Mouse (Mus musculus) brain, adult 10 weeks (tissue): ENCODE results near the gene Zfp322a. TPM values are rescaled to one million over a fixed set of nuclear protein-coding genes. Genes with fewer than 3 reads are reported as not detected.

Experiments used
- polyA plus RNA-seq: library from polyadenylated mRNA; stranded (reverse); fragments of 350-450 nt; fragmentation: Illumina TruSeq; extraction: RNeasy Lipid Tissue Mini Kit (QIAGEN cat#74804); gene quantifications from one replicate; pipeline ENCODE4 v1.2.3, GENCODE M21; 2015; ENCODE audit warnings: low read depth, low replicate concordance

The Zfp322a gene
- polyA plus RNA-seq = 30.7 TPM

GRCm38 (mm10) chr13:23368583-23369420 lies at the start of gene Zfp322a:
Gene Zfp322a (minus strand): TSS chr13:23369208.

Other genes starting within 250 kb of the Zfp322a start
- not detected for gene Vmn1r218, start 236.1 kb downstream of the Zfp322a start, polyA plus RNA-seq
- not detected for gene Vmn1r219, start 209.9 kb downstream of the Zfp322a start, polyA plus RNA-seq
- not detected for gene Vmn1r220, start 181.2 kb downstream of the Zfp322a start, polyA plus RNA-seq
- gene Vmn1r221, start 155.1 kb downstream of the Zfp322a start, polyA plus RNA-seq = not detected
- gene Vmn1r222, start 133.3 kb downstream of the Zfp322a start, polyA plus RNA-seq = not detected
- not detected for gene Vmn1r223, start 122.1 kb downstream of the Zfp322a start, polyA plus RNA-seq
- 6.8 TPM for gene Abt1, start 54.7 kb upstream of the Zfp322a start, polyA plus RNA-seq
- not detected for gene Btn1a1, start 96.7 kb upstream of the Zfp322a start, polyA plus RNA-seq
- 1.8 TPM for gene Btn2a2, start 119.6 kb upstream of the Zfp322a start, polyA plus RNA-seq
- 5.4 TPM for gene Hist1h4h, start 161.8 kb upstream of the Zfp322a start, polyA plus RNA-seq
- gene Hist1h2af, start 164.7 kb upstream of the Zfp322a start, polyA plus RNA-seq = not detected
- not detected for gene Hist1h3g, start 166.2 kb upstream of the Zfp322a start, polyA plus RNA-seq
- gene Hist1h2bh, start 174.2 kb upstream of the Zfp322a start, polyA plus RNA-seq = 0.37 TPM
- gene Hist1h3f, start 174.8 kb upstream of the Zfp322a start, polyA plus RNA-seq = not detected
- not detected for gene Hist1h4f, start 182.4 kb upstream of the Zfp322a start, polyA plus RNA-seq
- 0.06 TPM for gene Hist1h1d, start 184.1 kb upstream of the Zfp322a start, polyA plus RNA-seq
- not detected for gene Hist1h3e, start 193.2 kb upstream of the Zfp322a start, polyA plus RNA-seq
- not detected for gene Hist1h2ae, start 202.0 kb upstream of the Zfp322a start, polyA plus RNA-seq
- 3.5 TPM for gene Hist1h2bg, start 202.2 kb upstream of the Zfp322a start, polyA plus RNA-seq
- gene Hist1h2bf, start 205.0 kb upstream of the Zfp322a start, polyA plus RNA-seq = not detected
- gene Hist1h2ad, start 205.2 kb upstream of the Zfp322a start, polyA plus RNA-seq = not detected
- gene Hist1h3d, start 206.6 kb upstream of the Zfp322a start, polyA plus RNA-seq = 0.76 TPM
- not detected for gene Hist1h4d, start 212.4 kb upstream of the Zfp322a start, polyA plus RNA-seq